Mouse (Mus musculus) cerebellum, adult 2 months (tissue): ENCODE data around the gene Thap8.

ENCODE experiments used
- CTCF ChIP-seq: fragments of 200-500 bp; IDR thresholded peaks from 2 replicates; pipeline ENCODE4 v1.5.1; 2011; ENCODE audit warnings: low read depth, mild to moderate bottlenecking, control low read depth, low read length, moderate library complexity, borderline replicate concordance; ENCODE audit not compliant: insufficient read depth
- POLR2A ChIP-seq: fragments of 200-500 bp; IDR thresholded peaks from 2 replicates; pipeline ENCODE4 v1.6.1; 2011; ENCODE audit warnings: low read length, control low read depth, borderline replicate concordance; ENCODE audit not compliant: insufficient read depth

GRCm38 (mm10) chr7:30327140-30327539 is 47.2 kb downstream of the Thap8 start:
- TF ChIP-seq CTCF (no peak), POLR2A (0 out of 2 replicates have a peak, but pooled peaks have one; percentile 13)
